Mouse (Mus musculus): ENCODE data around the gene Gm10197.

Gene Gm10197

DNA sequence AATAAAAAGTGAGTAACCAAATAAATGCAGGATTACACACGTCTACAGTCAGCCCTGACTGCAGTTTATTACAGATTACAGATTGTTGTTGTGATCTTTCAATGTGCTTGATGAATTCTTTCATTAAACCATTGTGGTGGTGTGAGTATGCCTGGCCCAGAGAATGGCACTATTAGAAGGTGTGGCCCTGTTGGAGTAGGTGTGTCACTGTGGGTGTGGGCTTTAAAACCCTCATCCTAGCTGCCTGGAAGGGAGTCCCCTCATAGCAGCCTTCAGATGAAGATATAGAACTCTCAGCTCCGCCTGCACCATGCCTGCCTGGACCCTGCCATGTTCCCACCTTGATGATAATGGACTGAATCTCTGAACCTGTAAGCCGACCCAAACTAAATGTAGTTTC is 23.4 kb upstream of the Gm10197 start:
- in situ Hi-C loops (cut with MboI, MseI): loop anchor here (5.0 kb wide), 1 partner anchor 182 kb away; no protein-coding TSS in a partner anchor

DNA sequence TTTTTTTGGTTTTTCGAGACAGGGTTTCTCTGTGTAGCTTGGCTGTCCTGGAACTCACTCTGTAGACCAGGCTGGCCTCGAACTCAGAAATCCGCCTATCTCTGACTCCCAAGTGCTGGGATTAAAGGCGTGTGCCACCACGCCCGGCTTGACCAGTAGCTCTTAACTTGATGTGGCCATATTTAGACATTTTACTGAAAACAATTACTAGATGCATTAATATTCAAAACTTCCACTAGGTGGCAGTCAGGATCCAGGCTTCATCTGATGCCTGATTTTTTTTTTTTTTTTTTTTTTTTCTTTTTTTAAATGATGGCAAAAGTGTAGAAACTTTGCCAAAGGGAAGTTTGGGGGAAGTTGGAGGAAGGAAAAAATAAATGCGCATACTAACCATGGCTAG is 23.0 kb upstream of the Gm10197 start:
- in situ Hi-C loops (cut with MboI, MseI): no loop called here

DNA sequence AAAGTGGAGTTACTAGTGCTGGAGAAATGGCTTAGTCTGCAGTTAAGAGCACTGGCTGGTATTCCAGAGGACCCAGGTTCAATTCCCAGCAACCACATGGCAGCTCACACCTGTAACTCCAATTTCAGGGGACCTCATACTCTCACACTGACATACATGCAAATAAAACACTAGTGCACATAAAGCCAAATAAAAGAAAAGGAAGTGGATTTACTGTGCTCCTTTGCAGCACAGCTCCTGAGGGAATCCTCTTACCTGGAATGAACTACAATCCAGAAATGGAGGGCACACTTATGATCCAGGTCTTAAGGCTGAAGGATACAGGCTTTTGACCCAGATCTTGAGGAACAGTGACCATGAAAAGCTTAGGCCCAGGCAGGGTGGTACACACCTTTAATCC is 22.1 kb upstream of the Gm10197 start:
- in situ Hi-C loops (cut with MboI, MseI): no loop called here

DNA sequence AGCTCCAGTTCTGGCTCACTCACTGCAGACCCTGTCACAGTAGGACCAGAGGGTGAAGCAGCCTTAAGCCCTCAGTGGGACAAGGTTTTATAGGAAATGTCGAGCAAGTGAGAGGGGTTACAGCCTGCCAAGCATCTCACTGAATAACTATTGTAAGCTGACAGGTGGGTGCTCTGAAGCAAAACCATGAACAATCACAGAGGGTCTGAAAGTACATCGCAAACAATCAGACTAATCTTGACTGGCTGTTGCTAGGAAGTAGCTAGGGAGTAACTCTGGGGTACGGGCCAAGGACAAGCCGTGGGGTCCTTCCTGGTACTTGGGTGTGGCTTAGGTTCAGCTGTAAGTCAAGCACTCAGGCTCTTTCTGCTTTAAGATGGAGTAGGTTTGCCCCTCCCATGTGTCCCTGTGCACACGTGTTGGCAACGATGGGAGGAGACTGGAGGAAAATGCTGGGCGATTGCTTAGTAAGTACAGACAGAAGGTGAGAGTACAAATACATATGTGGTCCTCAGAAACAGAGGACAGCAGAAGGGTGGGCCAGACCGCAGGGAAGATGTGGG is 21.3 kb upstream of the Gm10197 start:
- in situ Hi-C loops (cut with MboI, MseI): no loop called here

DNA sequence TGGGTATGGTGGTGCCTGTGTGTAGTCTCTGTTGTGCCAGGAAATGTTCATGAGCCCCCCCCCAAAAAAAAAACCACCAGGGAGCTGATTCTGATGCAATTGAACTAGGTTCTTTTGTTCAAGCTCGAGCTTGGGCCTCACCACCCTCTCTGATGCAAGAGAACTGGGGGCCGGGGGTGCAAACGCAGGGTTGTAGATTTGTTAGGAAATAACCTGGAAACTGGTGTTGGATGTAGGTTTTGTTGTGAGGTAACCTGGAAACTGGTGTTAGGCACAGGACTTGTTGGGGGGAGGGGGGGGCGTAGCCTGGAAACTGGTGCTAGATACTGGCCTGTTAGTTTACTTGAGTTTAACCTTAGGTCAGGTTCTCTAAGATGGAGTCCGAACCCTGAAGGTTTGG is 20.2 kb upstream of the Gm10197 start:
- in situ Hi-C loops (cut with MboI, MseI): no loop called here

DNA sequence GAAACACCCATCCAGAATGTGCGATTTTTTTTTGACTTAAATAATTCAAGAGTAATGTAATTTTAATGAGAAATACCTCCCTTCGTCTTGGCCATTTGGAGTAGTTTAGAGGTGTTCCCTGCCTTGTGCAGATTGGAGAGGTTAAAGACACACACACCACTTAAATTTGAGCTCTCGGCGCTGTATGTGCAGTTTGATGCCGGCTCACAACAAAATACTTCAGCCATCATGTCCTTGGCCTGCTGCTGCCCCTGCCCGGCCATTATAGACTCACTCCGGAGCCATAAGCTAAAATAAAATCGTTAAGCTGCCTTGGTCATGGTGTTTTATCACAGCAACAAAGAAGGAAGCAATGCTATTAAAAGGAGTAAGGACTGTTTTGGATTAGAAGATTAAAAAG is 19.8 kb upstream of the Gm10197 start:
- in situ Hi-C loops (cut with MboI, MseI): no loop called here

DNA sequence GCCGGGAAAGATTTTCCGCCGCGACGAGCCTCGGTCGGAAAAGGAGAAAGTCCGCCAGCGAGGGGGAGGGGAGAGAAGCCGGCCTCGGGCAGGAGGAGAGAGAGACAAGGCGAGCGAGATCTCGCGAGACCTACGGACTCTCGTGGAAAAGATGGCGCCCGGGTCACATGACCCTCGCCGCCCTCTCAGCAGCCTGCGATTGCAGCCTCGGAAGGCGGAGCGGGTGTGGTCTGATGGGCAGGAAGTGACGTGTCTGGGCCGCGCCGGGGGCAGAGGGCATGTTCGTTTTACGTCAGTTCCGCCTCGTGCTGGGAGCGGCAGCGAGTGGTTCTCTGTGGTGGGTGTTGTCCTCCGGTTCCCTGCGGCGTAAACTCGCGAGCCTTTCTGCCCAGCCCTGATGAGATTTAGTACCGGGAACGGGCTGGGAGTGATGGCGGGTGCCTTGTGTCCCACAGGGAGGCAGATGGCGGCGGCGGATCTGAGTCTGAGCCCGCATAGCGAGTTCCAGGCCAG is 19.0 kb upstream of the Gm10197 start, which contains the start of gene Smndc1:
Gene Smndc1, minus strand, starts transcription at position 84 of the 513 bp plus-strand sequence.
- in situ Hi-C loops (cut with MboI, MseI): no loop called here

DNA sequence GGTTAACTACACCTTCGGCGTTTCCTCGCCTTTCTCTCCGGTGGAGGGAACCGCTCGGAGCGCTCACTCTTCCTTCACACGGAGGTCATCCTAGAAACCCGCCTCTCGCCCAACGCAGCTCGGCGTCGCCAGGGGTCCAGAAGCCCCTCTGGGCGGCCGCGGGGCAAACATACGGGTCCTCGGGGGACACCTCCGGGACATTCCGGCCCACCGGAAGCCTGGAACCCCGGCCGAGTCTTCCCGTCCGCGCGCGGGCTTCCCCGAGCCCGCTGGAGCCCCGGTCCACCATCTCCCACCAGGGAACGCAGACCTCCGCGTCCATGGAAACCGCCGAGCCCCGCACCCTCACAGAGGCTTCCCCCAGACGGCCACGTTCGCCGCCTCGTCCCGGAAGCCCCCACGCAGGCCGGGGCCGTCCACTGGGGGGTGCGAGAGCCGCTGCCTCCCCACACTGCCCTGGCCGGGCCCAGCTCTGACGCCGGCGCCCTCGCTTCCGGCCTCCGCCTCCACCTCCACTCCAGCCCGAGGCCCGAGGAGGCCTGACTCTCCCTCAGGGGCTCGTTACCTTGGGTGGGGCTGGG is 18.4 kb upstream of the Gm10197 start:
- in situ Hi-C loops (cut with MboI, MseI): no loop called here

DNA sequence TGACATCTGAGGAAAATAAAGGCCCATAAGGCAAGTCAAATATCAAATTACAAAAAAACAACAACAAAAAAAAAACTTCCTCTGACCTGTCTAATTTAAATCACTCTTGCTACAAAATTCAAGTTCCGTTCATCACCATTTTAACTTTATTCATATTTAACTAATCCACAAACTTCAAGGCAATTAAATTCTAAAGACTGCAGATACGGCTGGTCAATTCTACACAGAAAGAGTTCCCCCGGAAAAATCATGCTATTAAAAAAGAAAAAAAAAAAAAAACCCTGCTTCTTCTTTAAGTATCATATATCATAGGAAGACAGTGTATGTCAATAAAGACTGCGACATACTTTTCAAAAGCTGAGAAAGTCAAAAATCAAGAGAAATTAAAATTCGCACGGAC is 17.9 kb upstream of the Gm10197 start:
- in situ Hi-C loops (cut with MboI, MseI): no loop called here

DNA sequence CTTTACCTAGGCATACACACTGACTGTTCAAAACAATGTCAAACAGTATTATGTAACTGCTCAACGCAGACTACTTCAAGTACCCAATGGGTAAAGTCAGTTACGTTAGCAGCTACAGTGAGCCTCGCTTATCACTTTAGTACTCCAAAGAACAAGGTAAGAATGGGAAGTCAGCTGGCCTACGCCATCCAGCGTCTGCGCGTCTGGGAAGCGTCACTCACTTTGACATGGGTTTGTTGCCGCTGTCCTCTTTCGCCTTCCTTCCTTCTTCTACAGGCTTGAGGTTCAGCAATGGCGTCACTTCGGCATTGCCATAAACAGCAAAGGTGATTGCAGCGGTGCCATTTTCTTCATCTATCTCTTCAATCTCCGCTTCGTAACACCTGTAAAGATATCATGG is 11.8 kb upstream of the Gm10197 start:
- in situ Hi-C loops (cut with MboI, MseI): no loop called here

DNA sequence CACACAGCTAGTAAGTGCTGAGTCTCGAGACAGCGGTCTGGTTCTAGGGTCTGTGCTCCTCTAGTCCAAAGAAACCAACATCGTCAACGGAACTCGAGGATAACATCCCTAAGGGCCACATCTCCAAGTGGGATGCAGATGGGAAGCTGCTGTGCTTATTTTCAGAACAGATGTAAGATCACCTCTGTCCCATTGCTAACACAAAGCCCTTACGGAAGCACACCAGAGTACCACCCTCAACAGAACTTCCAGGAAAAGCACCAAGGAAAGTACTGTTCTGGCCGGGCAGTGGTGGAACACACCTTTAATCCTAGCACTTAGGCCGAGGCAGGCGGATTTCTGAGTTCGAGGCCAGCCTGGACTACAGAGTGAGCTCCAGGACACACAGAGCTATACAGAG is 6.9 kb upstream of the Gm10197 start:
- in situ Hi-C loops (cut with MboI, MseI): no loop called here

DNA sequence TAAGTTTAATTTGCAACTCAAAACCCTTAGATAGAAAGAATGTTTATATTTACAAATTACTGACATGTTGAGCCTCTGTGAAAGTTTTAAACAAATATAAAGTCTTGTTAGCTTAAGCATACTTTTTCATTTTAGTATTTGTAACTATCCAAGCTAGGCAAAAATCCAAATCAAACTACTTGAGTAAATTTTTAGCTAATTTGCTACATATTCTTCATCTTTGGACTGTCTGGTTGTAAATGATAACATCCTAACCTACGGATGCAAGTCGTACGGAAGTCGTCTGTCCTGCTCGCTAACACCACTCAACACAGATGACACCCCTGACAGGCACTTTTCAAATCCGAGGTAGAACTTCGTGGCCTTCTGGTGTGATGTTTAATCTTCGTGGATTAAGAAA is 6.1 kb upstream of the Gm10197 start:
- in situ Hi-C loops (cut with MboI, MseI): no loop called here

DNA sequence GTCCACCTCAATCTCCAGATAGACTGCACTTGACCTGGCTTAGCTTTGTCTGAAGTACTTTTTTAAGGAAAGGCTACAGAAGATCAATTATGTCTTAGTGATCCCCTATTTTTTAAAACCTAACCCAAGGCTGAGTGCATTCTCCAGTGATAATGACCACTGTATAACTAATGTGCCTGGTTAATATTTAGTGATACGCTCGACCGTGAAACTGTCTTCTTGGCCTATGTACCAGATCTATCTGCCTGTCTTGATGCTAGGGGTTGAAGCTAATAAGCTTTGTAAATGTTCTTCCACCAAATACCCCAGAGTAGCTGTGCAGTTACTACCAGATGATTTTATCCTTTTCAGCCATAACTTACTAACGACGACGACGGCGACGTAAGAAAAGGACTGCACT is 4.2 kb upstream of the Gm10197 start:
- in situ Hi-C loops (cut with MboI, MseI): no loop called here

DNA sequence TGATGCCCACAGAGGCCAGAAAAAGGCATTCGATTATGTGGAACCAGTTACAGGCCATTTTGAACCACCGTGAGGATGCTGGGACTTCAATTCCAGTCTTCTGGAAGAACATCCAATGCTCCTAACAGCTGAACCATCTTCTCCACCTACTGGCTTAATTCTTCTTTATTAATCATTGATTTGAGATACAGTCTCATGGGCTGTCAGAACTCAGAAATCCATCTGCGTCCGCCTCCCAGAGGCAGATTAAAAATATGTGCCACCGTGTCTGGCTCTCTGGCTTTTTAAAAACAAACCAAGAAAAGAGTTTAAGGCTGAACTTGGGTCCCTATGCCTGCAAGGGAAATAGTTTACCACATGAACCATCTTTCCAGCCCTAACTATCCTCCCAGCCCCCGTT is 3.7 kb upstream of the Gm10197 start:
- in situ Hi-C loops (cut with MboI, MseI): no loop called here

DNA sequence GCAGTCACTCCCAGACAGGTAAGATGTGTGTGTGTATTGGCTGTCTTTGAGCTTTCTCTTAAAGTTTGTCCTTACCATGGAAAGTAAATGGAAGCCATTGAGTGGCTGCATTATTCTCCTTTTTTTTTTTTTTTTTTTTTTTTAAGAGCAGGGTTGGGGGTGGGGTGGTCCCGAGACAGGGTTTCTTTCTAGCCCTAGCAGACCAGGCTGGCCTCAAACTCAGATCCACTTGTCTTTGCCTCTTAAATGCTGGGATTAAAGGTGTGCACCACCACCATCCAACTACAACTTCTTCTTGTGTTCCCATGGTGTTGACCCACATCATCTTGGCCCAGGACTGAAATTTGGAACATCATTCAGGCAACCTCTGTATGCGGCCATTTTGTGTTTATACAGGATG is 2.0 kb upstream of the Gm10197 start:
- in situ Hi-C loops (cut with MboI, MseI): no loop called here

DNA sequence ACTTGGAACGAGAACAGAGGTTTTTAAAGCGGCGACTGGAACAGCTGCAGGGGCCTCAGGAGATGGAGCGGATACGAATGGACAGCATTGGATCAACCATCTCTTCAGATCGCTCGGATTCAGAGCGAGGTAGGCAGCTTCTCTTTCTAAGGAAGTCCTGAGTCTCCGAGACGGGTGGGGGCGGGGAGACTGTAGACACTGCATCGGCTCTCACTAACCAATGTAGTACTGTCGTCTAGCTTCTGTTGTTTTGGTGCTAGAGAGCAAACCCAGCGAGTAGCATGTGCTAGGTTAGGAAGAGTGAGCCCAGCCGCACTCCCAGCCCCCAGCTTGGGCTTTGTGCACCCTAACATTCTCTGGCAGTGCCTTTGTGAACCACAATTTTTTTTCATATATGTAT is 1.3 kb downstream of the Gm10197 start:
- in situ Hi-C loops (cut with MboI, MseI): no loop called here

DNA sequence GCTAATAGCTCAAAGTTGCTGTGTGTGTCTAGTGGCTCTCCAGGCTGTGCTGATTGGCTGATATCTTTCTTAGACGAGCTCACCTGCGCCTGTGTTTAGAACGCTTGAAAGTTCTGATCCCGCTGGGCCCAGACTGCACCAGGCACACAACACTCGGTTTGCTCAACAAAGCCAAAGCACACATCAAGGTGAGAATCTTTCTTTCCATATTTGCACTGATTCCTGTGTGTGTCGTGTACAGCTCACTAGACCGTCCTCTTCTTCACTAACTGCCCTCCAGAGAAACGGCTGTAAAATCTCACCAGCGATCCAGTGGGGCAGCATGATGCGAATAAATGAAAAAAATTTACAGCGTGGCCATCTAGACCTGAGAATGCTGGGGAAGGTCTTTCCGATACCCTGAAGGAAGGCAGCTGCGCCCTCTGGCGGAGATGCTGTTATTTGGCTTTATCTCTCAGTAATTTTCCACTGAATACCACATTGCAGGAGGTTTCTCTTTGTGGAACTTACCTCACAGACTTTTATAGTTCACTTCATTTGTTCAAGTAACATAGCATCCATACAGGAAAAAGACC is 2.0 kb downstream of the Gm10197 start:
- in situ Hi-C loops (cut with MboI, MseI): no loop called here

DNA sequence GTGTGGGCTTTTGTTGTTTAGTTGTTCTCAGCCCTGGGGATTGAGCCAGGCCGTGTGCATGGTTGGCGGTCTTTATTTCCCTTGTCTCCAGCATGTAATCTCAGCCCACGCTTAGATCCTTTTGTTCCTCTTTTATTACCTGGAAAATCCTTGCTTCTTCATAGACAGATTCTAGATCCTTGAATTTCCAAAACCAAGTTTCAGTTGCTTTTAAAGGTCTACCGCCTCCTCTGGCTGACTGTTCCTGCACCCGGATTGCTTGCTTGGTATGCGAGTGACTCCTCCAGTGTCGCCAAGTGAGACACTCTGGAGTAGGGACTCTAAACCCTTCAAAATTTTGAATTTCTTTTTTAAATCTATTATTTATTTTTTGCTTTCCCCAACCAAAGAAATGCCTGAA is 4.7 kb downstream of the Gm10197 start:
- in situ Hi-C loops (cut with MboI, MseI): no loop called here

DNA sequence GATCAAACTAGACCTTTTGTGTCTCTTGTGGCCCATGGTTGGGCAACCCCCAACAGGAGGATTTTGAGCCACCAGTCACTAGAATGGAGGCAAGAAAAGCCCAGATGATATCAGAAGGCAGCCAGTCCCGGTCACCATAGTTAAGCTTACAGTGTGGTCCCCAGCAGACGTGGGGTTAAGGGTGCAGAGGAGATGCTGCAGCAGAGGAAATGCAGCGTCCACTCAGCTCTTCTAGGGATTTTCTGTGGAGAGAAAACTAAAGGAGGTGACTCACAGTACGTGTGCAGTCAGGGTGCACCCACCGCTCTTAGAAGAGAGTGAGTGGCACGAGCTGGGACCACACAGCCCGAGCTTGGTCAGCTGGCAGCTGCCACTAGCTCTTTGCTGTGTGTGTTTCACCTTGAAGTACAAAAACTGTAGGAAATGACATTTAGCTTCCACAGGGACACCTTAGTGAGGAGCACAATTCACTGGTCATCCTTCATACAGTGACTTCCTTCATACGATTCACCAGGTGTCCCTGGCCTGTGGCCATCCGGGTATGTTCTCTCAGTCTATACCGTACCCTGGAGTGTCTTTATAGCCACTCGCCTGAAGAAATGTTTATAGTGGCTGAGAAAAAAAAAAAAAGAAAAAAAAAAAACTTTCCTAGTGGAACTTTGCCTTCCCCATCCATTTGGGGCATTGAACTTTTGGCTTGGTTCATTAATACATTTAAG is 5.3 kb downstream of the Gm10197 start:
- in situ Hi-C loops (cut with MboI, MseI): no loop called here

DNA sequence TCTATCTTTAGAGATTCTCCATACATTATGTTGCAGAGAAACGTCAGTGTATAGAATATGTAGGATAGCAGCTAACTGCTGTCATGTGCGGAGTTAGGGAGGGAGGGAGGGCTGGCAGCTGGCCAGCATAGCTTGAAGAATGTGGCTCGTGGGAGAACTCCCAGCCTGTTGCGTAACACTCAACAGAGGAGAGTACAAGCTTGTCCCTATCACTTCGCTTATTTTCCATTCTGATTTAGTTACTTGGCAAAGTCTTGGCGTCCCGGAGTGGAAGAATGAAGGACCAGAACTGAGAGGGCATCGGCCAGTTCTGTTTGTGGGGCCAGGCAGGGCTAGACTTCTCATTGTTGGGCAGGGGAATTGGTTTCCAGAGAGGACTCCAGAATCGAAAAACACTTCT is 6.6 kb downstream of the Gm10197 start:
- in situ Hi-C loops (cut with MboI, MseI): loop anchor here (5.0 kb wide), 1 partner anchor 108 kb away; no protein-coding TSS in a partner anchor

DNA sequence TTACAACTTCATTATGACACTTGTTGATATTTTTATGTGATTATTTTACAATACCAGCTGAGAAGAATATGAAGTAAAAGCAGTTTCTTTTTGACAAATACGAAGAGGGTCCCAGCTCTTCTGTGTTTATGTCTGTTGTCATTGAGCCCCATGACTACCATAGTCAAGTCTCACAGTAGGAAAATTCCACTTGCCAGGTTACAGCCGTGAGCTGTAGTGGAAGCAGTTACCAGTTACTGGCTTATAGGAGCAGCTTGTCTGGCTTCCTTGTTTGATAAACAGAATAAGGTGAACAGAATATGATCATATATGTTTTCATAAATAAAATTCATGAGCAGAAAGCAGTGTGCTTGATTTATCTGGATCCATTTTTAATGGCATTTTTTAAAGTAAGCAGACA is 7.0 kb downstream of the Gm10197 start:
- in situ Hi-C loops (cut with MboI, MseI): loop anchor here (5.0 kb wide), 1 partner anchor 107 kb away; no protein-coding TSS in a partner anchor

DNA sequence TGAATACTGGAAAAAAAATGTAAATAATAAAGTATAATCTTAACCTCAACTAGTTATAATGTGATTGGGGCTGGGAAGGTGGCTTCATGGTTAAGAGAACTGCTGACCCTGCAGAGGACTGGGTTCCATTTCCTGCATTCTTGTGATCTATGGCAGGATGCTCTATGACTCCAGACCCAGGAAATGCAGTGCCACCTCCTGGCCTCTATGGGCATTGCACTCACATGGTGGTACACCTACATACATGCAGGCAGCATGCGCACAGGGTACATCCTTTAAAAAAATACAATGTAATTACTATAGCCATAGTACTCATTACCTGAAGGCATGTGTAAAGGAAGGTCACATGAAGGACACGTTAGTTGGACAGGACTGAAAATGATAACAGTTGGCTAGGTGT is 8.6 kb downstream of the Gm10197 start:
- in situ Hi-C loops (cut with MboI, MseI): loop anchor here (5.0 kb wide), 1 partner anchor 106 kb away; no protein-coding TSS in a partner anchor
